Mouse (Mus musculus): ENCODE data around the gene Dbil5. TPM values are rescaled to one million over a fixed set of nuclear protein-coding genes. Genes with fewer than 3 reads are reported as not detected.

The Dbil5 gene
- polyA plus RNA-seq, 1 experiment: 1.5 TPM

- DNase-seq (ENCODE audit: extremely low spot score in 1 of 2, low spot score in 1 of 2): no peak
Observed at GRCm38 (mm10) chr11:76225051-76225450, 7.6 kb downstream of the Dbil5 start.

- no peak for DNase-seq (ENCODE audit: extremely low spot score in 1 of 2, low spot score in 1 of 2)
Observed at GRCm38 (mm10) chr11:76236136-76236535, 18.7 kb downstream of the Dbil5 start.

- DNase-seq (ENCODE audit: extremely low spot score in 1 of 2, low spot score in 1 of 2): no peak
Observed at GRCm38 (mm10) chr11:76239750-76240149, 22.3 kb downstream of the Dbil5 start.

- DNase-seq (ENCODE audit: extremely low spot score in 1 of 2, low spot score in 1 of 2): peak; percentile 84 to 95
Observed at GRCm38 (mm10) chr11:76242901-76243810, 25.7 kb downstream of the Dbil5 start, which contains the start of the genes Mrm3 and Glod4. Gene Mrm3, plus strand, starts transcription at chr11:76243715. Gene Glod4, minus strand, starts transcription at chr11:76243725.

- DNase-seq (ENCODE audit: extremely low spot score in 1 of 2, low spot score in 1 of 2): no peak
Observed at GRCm38 (mm10) chr11:76243811-76244546, 26.6 kb downstream of the Dbil5 start.

- no peak for DNase-seq (ENCODE audit: extremely low spot score in 1 of 2, low spot score in 1 of 2)
Observed at GRCm38 (mm10) chr11:76246439-76246838, 29.0 kb downstream of the Dbil5 start.

GRCm38 (mm10) chr11:76247239-76247638 is 29.8 kb downstream of the Dbil5 start:
- DNase-seq (ENCODE audit: extremely low spot score in 1 of 2, low spot score in 1 of 2): no peak

- DNase-seq (ENCODE audit: extremely low spot score in 1 of 2, low spot score in 1 of 2): no peak
Observed at GRCm38 (mm10) chr11:76252036-76252435, 34.6 kb downstream of the Dbil5 start.

- peak; percentile 55 to 93 for DNase-seq (ENCODE audit: extremely low spot score in 1 of 2, low spot score in 1 of 2)
Observed at GRCm38 (mm10) chr11:76253145-76253917, 35.9 kb downstream of the Dbil5 start.

GRCm38 (mm10) chr11:76253918-76254264 is 36.5 kb downstream of the Dbil5 start:
- no peak for DNase-seq (ENCODE audit: extremely low spot score in 1 of 2, low spot score in 1 of 2)

GRCm38 (mm10) chr11:76255431-76256001 is 38.1 kb downstream of the Dbil5 start:
- peak in 1 of 2 experiments; percentile 20 for DNase-seq (ENCODE audit: extremely low spot score in 1 of 2, low spot score in 1 of 2)

GRCm38 (mm10) chr11:76256129-76256528 is 38.7 kb downstream of the Dbil5 start:
- DNase-seq (ENCODE audit: extremely low spot score in 1 of 2, low spot score in 1 of 2): no peak

GRCm38 (mm10) chr11:76257386-76257785 is 40.0 kb downstream of the Dbil5 start:
- no peak for DNase-seq (ENCODE audit: extremely low spot score in 1 of 2, low spot score in 1 of 2)

- no peak for DNase-seq (ENCODE audit: extremely low spot score in 1 of 2, low spot score in 1 of 2)
Observed at GRCm38 (mm10) chr11:76258511-76258910, 41.1 kb downstream of the Dbil5 start.

- DNase-seq (ENCODE audit: extremely low spot score in 1 of 2, low spot score in 1 of 2): no peak
Observed at GRCm38 (mm10) chr11:76260208-76261050, 43.0 kb downstream of the Dbil5 start.

- DNase-seq (ENCODE audit: extremely low spot score in 1 of 2, low spot score in 1 of 2): no peak
Observed at GRCm38 (mm10) chr11:76261224-76261623, 43.8 kb downstream of the Dbil5 start.

GRCm38 (mm10) chr11:76262611-76263351 is 45.4 kb downstream of the Dbil5 start:
- DNase-seq (ENCODE audit: extremely low spot score in 1 of 2, low spot score in 1 of 2): no peak

GRCm38 (mm10) chr11:76267550-76267949 is 50.1 kb downstream of the Dbil5 start:
- no peak for DNase-seq (ENCODE audit: extremely low spot score in 1 of 2, low spot score in 1 of 2)

- DNase-seq (ENCODE audit: extremely low spot score in 1 of 2, low spot score in 1 of 2): peak; percentile 34 to 52
Observed at GRCm38 (mm10) chr11:76268001-76268459, 50.6 kb downstream of the Dbil5 start.

All from frontal cortex, adult 2 months (tissue).